Mouse (Mus musculus) stomach, embryonic 15.5 days (tissue): ENCODE measurements around the gene Npnt. TPM values are rescaled to one million over a fixed set of nuclear protein-coding genes. Genes with fewer than 3 reads are reported as not detected.

Source experiments
- ATAC-seq: fragments of 200-750 bp; cut with Nextera tagmentation; 2 replicates; pipeline ENCODE4 v1.8.0; 2017; ENCODE audit warnings: low read depth, moderate number of reproducible peaks, moderate TSS enrichment; ENCODE audit not compliant: insufficient read depth, low FRiP score
- H3K27ac ChIP-seq: fragments of 300-500 bp; sonication (generic); 2 replicates; pipeline ENCODE4 v1.5.1; 2015; ENCODE audit warnings: mild to moderate bottlenecking, inconsistent platforms
- H3K27me3 ChIP-seq: fragments of 300-500 bp; sonication (generic); replicated peaks from 2 replicates; pipeline ENCODE4 v1.6.1; 2015; ENCODE audit warnings: inconsistent platforms
- H3K36me3 ChIP-seq: fragments of 300-500 bp; sonication (generic); 2 replicates; pipeline ENCODE4 v1.6.1; 2015; ENCODE audit warnings: inconsistent platforms
- H3K4me1 ChIP-seq: fragments of 300-500 bp; sonication (generic); 2 replicates; pipeline ENCODE4 v1.6.1; 2015; ENCODE audit warnings: inconsistent platforms
- H3K4me2 ChIP-seq: fragments of 300-500 bp; sonication (generic); 2 replicates; pipeline ENCODE4 v1.6.1; 2015; ENCODE audit warnings: mild to moderate bottlenecking, inconsistent platforms
- H3K4me3 ChIP-seq: fragments of 300-500 bp; sonication (generic); replicated peaks from 2 replicates; pipeline ENCODE4 v1.5.1; 2015; ENCODE audit warnings: inconsistent platforms
- H3K9ac ChIP-seq: fragments of 300-500 bp; sonication (generic); 2 replicates; pipeline ENCODE4 v1.6.1; 2015; ENCODE audit warnings: inconsistent platforms
- H3K9me3 ChIP-seq: fragments of 300-500 bp; sonication (generic); 2 replicates; pipeline ENCODE4 v1.6.1; 2016; ENCODE audit warnings: inconsistent platforms
- WGBS: fragments of 180-500 bp; shearing (Covaris S2); methylation state at CpG from one replicate; pipeline ENCODE4 v1.1.7; 2015; 5-methylcytosine and 5-hydroxymethylcytosine counted together
- polyA plus RNA-seq: library from polyadenylated mRNA; unstranded; fragments of >200 nt; fragmentation: Nextera tagmentation; extraction: Ambion mirVana; gene quantifications from 2 replicates; pipeline ENCODE4 v1.2.1, GENCODE M21; 2015

Gene Npnt
- polyA plus RNA-seq, 1 experiment from 2014 or later: 51.4 TPM

- 82% methylated on average over 7 of the region's 7 CpGs for WGBS
- Histone ChIP-seq H3K4me1 (no peaks in the 10 kb centered on the region), H3K4me3 (no peak overlapping the region), H3K27me3 (no peaks in the 10 kb centered on the region), H3K36me3 (no peaks in the 10 kb centered on the region), H3K27ac (no peak overlapping the region), H3K9ac (no peak overlapping the region), H3K4me2 (no peak overlapping the region), H3K9me3 (no peaks in the 10 kb centered on the region)
- no peak for ATAC-seq
Observed at GRCm38 (mm10) chr3:132962631-132963361, 12.7 kb upstream of the Npnt start.

- WGBS: 10% methylated on average over 7 of the region's 7 CpGs
- Histone ChIP-seq H3K27me3 (no peaks in the 10 kb centered on the region), H3K27ac (no peak overlapping the region), H3K4me2 (peak overlapping the region; percentile 94), H3K36me3 (no peaks in the 10 kb centered on the region), H3K9ac (peak overlapping the region; percentile 48; the same call in 1 of the 2 replicates), H3K9me3 (no peaks in the 10 kb centered on the region), H3K4me3 (peak overlapping the region; percentile 73), H3K4me1 (peaks cover 10% of the 10 kb centered on the region; the same call in 1 of the 2 replicates)
- ATAC-seq: no peak
Observed at GRCm38 (mm10) chr3:132950529-132950880, 414 bp upstream of the Npnt start.

GRCm38 (mm10) chr3:132949380-132949790, 706 bp downstream of the Npnt start:
- no peaks in the 10 kb centered on the region for H3K9me3 ChIP-seq
- peak overlapping the region; percentile 94 for H3K4me2 ChIP-seq
- peak overlapping the region; percentile 73 for H3K4me3 ChIP-seq
- H3K4me1 ChIP-seq: peaks cover 10% of the 10 kb centered on the region; the same call in 1 of the 2 replicates
- peak overlapping the region; percentile 37; the same call in 1 of the 2 replicates for H3K27ac ChIP-seq
- no peaks in the 10 kb centered on the region for H3K27me3 ChIP-seq
- WGBS: under 1% methylated on average over 22 of the region's 26 CpGs
- H3K9ac ChIP-seq: peak overlapping the region; percentile 48; the same call in 1 of the 2 replicates
- H3K36me3 ChIP-seq: no peaks in the 10 kb centered on the region
- peak; percentile 61 for ATAC-seq

GRCm38 (mm10) chr3:132948298-132948795, 1.7 kb downstream of the Npnt start:
- peak overlapping the region; percentile 94 for H3K4me2 ChIP-seq
- H3K4me1 ChIP-seq: peaks cover 10% of the 10 kb centered on the region; the same call in 1 of the 2 replicates
- H3K36me3 ChIP-seq: no peaks in the 10 kb centered on the region
- H3K27me3 ChIP-seq: no peaks in the 10 kb centered on the region
- H3K4me3 ChIP-seq: peak overlapping the region; percentile 73
- H3K9ac ChIP-seq: no peak overlapping the region
- no peaks in the 10 kb centered on the region for H3K9me3 ChIP-seq
- WGBS: 8% methylated on average over 7 of the region's 7 CpGs
- no peak for ATAC-seq
- no peak overlapping the region for H3K27ac ChIP-seq

- Histone ChIP-seq H3K9me3 (no peaks in the 10 kb centered on the region), H3K4me3 (no peak overlapping the region), H3K36me3 (no peaks in the 10 kb centered on the region), H3K9ac (no peak overlapping the region), H3K4me2 (no peak overlapping the region), H3K27ac (no peak overlapping the region), H3K4me1 (peaks cover 10% of the 10 kb centered on the region; the same call in 1 of the 2 replicates), H3K27me3 (no peaks in the 10 kb centered on the region)
- no peak for ATAC-seq
- WGBS: 89% methylated on average over 5 of the region's 5 CpGs
Observed at GRCm38 (mm10) chr3:132946086-132946485, 4.0 kb downstream of the Npnt start.

GRCm38 (mm10) chr3:132945669-132946068, 4.4 kb downstream of the Npnt start:
- ATAC-seq: no peak
- 77% methylated on average over 7 of the region's 7 CpGs for WGBS

GRCm38 (mm10) chr3:132944609-132945008, 5.5 kb downstream of the Npnt start:
- WGBS: 62% methylated on average over 3 of the region's 3 CpGs
- no peak overlapping the region for H3K27ac ChIP-seq
- no peaks in the 10 kb centered on the region for H3K9me3 ChIP-seq
- no peak overlapping the region for H3K4me2 ChIP-seq
- ATAC-seq: no peak
- H3K9ac ChIP-seq: no peak overlapping the region
- no peaks in the 10 kb centered on the region for H3K27me3 ChIP-seq
- H3K36me3 ChIP-seq: no peaks in the 10 kb centered on the region
- peaks cover 6% of the 10 kb centered on the region; the same call in 1 of the 2 replicates for H3K4me1 ChIP-seq
- no peak overlapping the region for H3K4me3 ChIP-seq

More at GRCm38 (mm10) chr3:132945669-132946068, 4.4 kb downstream of the Npnt start:
- H3K4me3 ChIP-seq: no peak overlapping the region
- peaks cover 10% of the 10 kb centered on the region; the same call in 1 of the 2 replicates for H3K4me1 ChIP-seq
- H3K9ac ChIP-seq: no peak overlapping the region
- no peaks in the 10 kb centered on the region for H3K27me3 ChIP-seq
- H3K36me3 ChIP-seq: no peaks in the 10 kb centered on the region
- H3K4me2 ChIP-seq: no peak overlapping the region
- H3K9me3 ChIP-seq: no peaks in the 10 kb centered on the region
- H3K27ac ChIP-seq: no peak overlapping the region

GRCm38 (mm10) chr3:132944193-132944592, 5.9 kb downstream of the Npnt start:
- WGBS: 60% methylated on average over 7 of the region's 7 CpGs
- peaks cover 1% of the 10 kb centered on the region; the same call in 1 of the 2 replicates for H3K4me1 ChIP-seq
- no peak overlapping the region for H3K4me3 ChIP-seq
- no peak overlapping the region for H3K4me2 ChIP-seq
- H3K9me3 ChIP-seq: no peaks in the 10 kb centered on the region
- H3K36me3 ChIP-seq: no peaks in the 10 kb centered on the region
- no peaks in the 10 kb centered on the region for H3K27me3 ChIP-seq
- H3K27ac ChIP-seq: no peak overlapping the region
- ATAC-seq: no peak
- no peak overlapping the region for H3K9ac ChIP-seq

GRCm38 (mm10) chr3:132942778-132943177, 7.3 kb downstream of the Npnt start:
- H3K27me3 ChIP-seq: no peaks in the 10 kb centered on the region
- H3K27ac ChIP-seq: no peak overlapping the region
- no peak overlapping the region for H3K9ac ChIP-seq
- no peaks in the 10 kb centered on the region for H3K4me1 ChIP-seq
- no peaks in the 10 kb centered on the region for H3K36me3 ChIP-seq
- H3K4me2 ChIP-seq: no peak overlapping the region
- no peak overlapping the region for H3K4me3 ChIP-seq
- WGBS: 88% methylated on average over 6 of the region's 6 CpGs
- H3K9me3 ChIP-seq: no peaks in the 10 kb centered on the region
- no peak for ATAC-seq

GRCm38 (mm10) chr3:132940181-132940990, 9.7 kb downstream of the Npnt start:
- Histone ChIP-seq H3K4me2 (no peak overlapping the region), H3K27me3 (no peaks in the 10 kb centered on the region), H3K9me3 (no peaks in the 10 kb centered on the region), H3K4me1 (no peaks in the 10 kb centered on the region), H3K4me3 (no peak overlapping the region), H3K9ac (no peak overlapping the region), H3K27ac (no peak overlapping the region), H3K36me3 (no peaks in the 10 kb centered on the region)
- WGBS: 83% methylated on average over 10 of the region's 10 CpGs
- no peak for ATAC-seq

GRCm38 (mm10) chr3:132939006-132939405, 11.1 kb downstream of the Npnt start:
- no peak for ATAC-seq

GRCm38 (mm10) chr3:132934649-132935048, 15.4 kb downstream of the Npnt start:
- no peak overlapping the region for H3K27ac ChIP-seq
- WGBS: 69% methylated on average over 2 of the region's 2 CpGs
- no peaks in the 10 kb centered on the region for H3K27me3 ChIP-seq
- no peak overlapping the region for H3K4me3 ChIP-seq
- no peak for ATAC-seq
- no peaks in the 10 kb centered on the region for H3K36me3 ChIP-seq
- 0 out of 2 replicates have a peak, but pooled peaks cover under 1% of the 10 kb centered on the region for H3K4me1 ChIP-seq
- H3K9me3 ChIP-seq: no peaks in the 10 kb centered on the region
- H3K4me2 ChIP-seq: no peak overlapping the region
- H3K9ac ChIP-seq: no peak overlapping the region

More at GRCm38 (mm10) chr3:132939006-132939405, 11.1 kb downstream of the Npnt start:
- Histone ChIP-seq H3K27me3 (no peaks in the 10 kb centered on the region), H3K9me3 (no peaks in the 10 kb centered on the region), H3K36me3 (no peaks in the 10 kb centered on the region), H3K9ac (no peak overlapping the region), H3K27ac (no peak overlapping the region), H3K4me1 (no peaks in the 10 kb centered on the region), H3K4me2 (no peak overlapping the region), H3K4me3 (no peak overlapping the region)
- 61% methylated on average over 8 of the region's 8 CpGs for WGBS
